Mouse (Mus musculus): ENCODE data around the gene Ube2o. TPM values are rescaled to one million over a fixed set of nuclear protein-coding genes. Genes with fewer than 3 reads are reported as not detected.
A peak's percentile ranks its signal among the peaks of the same experiment; 100 is the strongest.

Gene Ube2o
- total RNA-seq, 2 experiments from 2014 or later: 136 to 140 TPM

GRCm38 (mm10) chr11:116589574-116589973 is 8.3 kb upstream of the Ube2o start:
- intact Hi-C loops (cut with DNase I): loop anchor here (5.0 kb wide), 1 partner anchor 38 kb away; the partner anchor contains the start of gene Rhbdf2

DNA sequence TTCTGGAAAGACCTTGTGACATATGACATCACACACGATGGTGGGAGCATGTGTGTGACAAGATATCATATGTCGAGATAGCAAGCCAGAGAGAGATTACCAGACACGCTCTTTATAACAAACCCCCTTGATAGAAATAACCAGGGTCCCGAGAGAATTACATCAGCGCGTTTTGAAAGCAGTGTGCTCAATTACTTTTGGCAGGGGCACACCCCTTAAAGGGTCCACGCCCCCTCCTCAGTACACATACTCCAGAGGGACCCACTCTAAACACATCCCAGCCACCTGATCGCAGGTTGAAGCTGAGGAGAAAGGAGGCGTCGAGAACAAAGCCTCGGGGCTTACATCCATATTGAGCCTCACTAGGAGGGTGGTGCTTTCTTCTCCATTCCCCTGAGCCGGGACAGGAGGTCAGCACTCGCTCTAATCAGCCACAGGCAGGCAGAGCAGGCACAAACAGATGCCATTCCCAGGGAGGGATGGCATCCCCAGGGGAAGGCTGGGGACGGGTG is 7.8 kb upstream of the Ube2o start:
- intact Hi-C loops (cut with DNase I): loop anchor here (5.0 kb wide), 1 partner anchor 38 kb away; the partner anchor contains the start of gene Rhbdf2
- no peak for DNase-seq (ENCODE audit: extremely low spot score in 1 of 2, low spot score in 2 of 2)

More at GRCm38 (mm10) chr11:116589574-116589973, 8.3 kb upstream of the Ube2o start:
- DNase-seq (ENCODE audit: extremely low spot score in 1 of 2, low spot score in 2 of 2): no peak

DNA sequence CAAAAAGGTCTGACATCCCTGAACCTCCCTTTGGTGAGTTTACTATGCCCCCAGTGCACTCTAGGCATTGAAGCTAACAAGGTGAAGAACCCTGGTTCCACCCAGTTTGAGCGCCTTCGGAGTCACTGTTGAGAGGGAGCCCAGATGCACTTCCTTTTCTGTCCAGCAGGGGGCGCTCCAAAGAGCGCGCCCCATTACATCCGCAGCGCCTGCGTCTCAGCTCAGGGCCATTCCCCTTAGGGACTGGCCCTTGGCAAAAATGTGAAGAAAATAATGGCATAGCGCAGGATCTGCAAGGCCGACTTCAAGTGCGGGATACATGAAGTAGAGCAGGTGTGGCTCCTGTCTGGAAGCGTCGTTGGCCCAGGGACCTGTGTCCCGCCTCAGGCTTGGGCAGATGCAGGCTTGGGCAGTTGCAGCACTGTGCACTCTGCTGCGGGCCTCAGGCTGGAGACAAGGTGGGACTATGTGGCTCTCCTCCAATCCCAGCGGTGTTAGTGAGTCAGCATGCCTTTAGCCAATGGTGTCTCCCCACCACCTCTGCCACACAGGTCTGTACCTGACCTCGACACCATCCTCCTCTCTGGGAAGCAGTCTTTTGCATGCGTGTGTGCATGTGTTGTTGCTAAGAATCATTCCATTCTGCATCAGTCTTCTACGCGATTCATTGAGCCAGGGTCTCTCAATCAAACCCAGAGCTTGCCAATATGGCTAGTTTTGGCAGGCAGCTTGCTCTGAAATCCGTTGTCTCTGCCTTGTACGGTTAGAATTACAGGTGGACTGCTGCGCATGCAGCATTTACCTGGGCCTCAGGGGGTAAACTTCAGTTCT is 5.8 kb upstream of the Ube2o start:
- intact Hi-C loops (cut with DNase I): loop anchor here (5.0 kb wide), 1 partner anchor 40 kb away; the partner anchor contains the start of gene Rhbdf2
- peak; percentile 46 to 66 for DNase-seq (ENCODE audit: extremely low spot score in 1 of 2, low spot score in 2 of 2)

DNA sequence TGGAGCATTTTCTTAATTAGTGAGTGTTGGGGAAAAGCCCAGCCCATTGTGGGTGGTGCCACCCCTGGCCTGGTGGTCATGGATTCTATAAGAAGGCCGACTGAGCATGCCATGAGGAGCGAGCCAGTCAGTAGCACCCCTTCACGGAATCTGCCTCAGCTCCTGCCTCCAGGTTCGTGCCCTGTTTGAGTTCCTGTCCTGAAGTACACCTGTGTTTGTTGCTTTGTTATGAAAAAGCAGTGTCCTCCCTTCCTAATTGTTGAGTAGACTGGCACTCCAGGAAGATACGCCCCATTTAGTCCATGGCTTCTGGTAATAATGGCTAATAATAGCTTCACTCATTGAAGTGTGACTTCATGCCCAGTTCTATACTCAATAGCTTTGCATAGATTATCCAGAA is 5.1 kb upstream of the Ube2o start, which contains the start of gene Aanat:
Gene Aanat (plus strand): TSS at position 123 of the 400 bp plus-strand sequence.
- no peak for DNase-seq (ENCODE audit: extremely low spot score in 1 of 2, low spot score in 2 of 2)
- intact Hi-C loops (cut with DNase I): loop anchor here (5.0 kb wide), 1 partner anchor 41 kb away; the partner anchor contains the start of gene Rhbdf2

GRCm38 (mm10) chr11:116585682-116586081 is 4.4 kb upstream of the Ube2o start:
- DNase-seq (ENCODE audit: extremely low spot score in 1 of 2, low spot score in 2 of 2): no peak
- intact Hi-C loops (cut with DNase I): loop anchor here (5.0 kb wide), 1 partner anchor 42 kb away; the partner anchor contains the start of gene Rhbdf2

DNA sequence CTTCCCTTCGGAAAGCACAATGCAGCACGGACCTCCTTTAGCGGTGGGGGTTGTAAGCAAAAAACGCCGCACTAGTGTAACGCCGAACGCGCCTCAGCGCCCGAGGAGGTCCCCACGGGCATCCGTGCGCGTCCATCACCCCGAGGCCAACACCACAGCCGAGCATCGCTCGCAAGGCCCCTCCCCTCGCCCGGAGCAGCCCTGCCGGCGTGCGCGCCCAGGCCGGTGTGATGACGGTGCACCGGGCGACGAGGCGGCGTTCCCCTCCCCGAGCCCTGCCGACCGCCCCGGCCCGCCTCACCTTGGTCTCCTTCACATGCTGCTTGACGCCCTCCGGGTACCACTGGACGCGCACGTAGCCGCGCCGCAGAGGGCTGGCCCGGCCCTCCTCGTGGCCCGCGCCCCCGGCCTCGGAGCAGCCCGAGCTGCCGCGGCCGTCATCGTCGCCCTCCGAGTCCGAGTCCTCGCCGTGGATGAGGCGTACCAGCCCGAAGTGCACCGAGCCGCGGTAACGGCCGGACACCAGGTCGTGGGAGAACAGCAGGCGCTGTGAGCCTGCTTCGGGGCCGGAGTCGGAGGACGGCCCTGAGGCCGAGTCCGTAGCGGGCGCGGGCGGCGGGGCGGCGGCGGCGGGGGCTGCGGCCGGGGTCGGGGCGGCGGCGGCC is 404 bp downstream of the Ube2o start:
- DNase-seq (ENCODE audit: extremely low spot score in 1 of 2, low spot score in 2 of 2): peak in 1 of 2 experiments; percentile 75
- intact Hi-C loops (cut with DNase I): no loop called here

DNA sequence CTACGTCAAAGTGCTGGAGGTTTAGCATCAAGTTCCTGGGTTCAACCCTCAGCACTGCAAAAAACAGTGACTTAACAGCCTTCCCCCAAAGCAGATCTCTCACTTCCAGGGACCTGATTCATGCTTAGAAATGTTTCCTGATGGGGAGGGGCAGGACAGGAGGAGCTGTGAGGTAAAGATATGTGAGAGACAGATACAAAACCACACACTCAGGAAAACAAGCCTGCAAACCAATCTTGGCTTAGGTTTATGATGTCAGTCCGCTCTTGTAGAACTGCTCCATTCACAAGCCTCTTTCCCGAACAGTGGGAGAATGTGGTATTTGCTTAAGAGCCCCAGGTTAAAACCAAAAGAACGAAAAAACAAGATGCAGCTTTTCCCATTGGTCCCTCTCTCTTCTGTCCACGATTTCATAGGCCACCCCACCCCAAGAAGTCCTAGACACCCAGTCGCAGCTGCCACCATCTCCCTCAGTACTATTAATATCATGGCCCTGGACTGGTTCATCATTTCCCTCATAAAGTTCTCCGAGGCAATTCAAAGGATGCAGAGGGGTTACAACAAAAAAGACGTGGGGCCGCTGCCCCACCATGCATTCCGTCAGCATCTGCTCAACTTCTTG is 1.1 kb downstream of the Ube2o start:
- intact Hi-C loops (cut with DNase I): no loop called here

GRCm38 (mm10) chr11:116579280-116579679 is 2.0 kb downstream of the Ube2o start:
- intact Hi-C loops (cut with DNase I): no loop called here
- DNase-seq (ENCODE audit: extremely low spot score in 1 of 2, low spot score in 2 of 2): no peak

More for the DNA sequence above, 1.1 kb downstream of the Ube2o start:
- DNase-seq (ENCODE audit: extremely low spot score in 1 of 2, low spot score in 2 of 2): no peak

DNA sequence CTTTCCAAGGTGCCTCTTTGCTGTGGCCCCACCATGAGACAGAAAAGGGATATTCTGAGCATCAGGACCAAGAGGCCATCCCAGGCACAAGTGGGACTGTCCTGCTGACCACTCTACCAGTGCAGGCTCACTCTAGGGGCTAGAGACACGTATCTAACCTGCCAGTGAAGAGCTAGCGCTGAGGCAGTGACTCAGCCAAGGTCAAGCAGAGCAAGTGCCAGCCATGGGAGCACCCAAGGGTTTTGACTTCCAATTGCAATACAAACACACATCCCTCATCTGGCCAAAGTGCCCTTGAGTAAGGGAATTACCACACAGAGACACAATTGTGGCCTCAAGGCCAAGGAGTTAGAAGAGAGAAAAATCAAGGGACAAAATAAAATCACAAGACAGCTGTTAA is 5.9 kb downstream of the Ube2o start:
- no peak for DNase-seq (ENCODE audit: extremely low spot score in 1 of 2, low spot score in 2 of 2)
- intact Hi-C loops (cut with DNase I): no loop called here

DNA sequence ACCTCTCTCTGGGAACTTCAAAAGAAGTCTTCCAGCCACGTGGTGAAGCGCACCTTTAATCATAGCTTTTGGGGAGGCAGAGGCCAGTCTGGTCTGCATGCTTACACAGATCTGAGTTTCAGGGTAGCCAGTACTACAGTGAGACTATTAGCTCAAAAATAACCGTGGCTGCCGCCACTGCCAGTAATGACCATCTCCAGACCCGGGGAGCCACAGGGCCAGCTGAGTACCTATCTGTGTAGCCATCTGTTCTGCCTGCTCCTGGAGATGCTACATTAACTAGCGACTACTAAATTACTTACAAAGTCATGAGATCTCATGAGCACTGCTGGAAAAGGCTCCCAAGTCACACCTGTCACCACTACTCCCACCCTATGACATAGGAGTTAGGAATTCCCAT is 6.3 kb downstream of the Ube2o start:
- intact Hi-C loops (cut with DNase I): no loop called here
- no peak for DNase-seq (ENCODE audit: extremely low spot score in 1 of 2, low spot score in 2 of 2)

DNA sequence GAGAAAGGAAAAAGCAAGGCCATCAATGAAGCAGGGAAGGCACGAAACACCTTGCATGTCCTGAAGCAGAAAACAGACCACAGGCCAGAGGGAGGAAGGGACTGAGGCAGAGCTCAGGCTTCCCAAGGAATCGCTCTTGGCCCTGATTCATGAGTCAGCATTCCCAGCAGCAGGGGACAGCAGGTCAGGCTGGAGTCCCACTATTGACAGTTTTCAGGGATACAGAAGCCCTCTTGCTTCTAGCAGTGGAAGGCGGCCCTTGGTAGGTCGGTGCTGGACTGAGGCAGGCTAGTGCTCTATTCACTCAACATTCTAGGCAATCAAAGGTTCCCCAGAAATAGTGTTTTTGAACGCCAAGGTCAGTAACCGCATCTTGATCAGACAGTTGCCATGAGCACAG is 6.8 kb downstream of the Ube2o start:
- intact Hi-C loops (cut with DNase I): no loop called here
- no peak for DNase-seq (ENCODE audit: extremely low spot score in 1 of 2, low spot score in 2 of 2)

DNA sequence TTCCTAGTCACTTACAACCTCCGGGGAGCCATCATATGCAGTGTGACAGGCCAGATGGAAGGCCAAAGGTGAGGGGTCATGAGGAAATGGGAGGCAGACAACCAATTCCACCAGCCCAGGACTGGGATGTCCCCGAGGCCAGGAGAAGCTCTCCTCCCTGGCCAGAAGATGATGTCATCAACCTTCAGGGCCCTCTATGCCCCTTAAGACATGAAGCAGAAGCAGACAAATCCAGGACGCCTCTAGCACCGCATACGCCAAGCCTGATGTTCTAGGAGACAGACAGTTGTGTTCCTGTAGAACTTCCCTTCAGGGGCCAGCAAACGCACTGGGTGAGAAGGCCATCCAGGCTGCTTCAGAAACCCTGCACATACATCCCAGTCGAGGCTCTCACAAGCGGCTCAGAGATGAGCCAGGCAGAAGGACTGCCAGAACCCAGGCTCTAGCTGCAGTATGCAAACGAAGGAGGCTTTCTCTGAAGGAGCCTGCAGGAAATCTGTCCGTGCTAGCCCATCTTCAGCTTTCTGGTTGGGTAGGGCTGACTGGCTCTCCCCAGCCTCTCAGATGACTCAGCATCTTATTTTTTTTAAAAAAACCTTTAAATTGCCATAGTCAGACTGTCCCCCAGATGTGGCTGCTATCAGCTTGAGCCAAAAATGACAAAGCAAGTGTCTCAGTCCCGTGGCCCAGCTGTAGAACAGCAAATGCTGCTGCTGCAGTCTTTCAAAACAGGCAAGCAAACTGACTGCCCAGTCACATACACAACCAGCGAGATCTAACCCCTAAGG is 8.3 kb downstream of the Ube2o start:
- DNase-seq (ENCODE audit: extremely low spot score in 1 of 2, low spot score in 2 of 2): no peak
- intact Hi-C loops (cut with DNase I): no loop called here

- intact Hi-C loops (cut with DNase I): no loop called here
- no peak for DNase-seq (ENCODE audit: extremely low spot score in 1 of 2, low spot score in 2 of 2)
These were observed 9.2 kb downstream of the Ube2o start for GRCm38 (mm10) chr11:116571767-116572679.

DNA sequence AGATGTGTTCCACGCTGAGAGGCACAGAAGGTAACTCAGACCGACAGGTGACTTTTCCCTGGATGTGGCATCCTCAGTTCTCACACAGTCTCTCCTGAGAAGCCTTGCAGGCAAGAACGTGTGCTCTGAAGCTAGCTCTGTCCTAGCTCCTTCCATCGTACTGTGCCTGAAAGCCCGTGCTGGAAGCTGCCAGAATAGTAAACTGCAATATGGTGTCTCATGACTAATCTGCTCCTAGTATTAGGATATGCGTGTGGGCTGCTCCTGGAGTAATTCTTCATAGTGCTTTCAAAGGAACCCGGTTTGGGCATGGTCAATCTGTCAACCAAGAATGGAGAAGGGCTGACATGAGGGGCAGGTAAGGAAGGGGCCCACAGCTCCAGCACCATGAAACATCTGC is 10.4 kb downstream of the Ube2o start:
- intact Hi-C loops (cut with DNase I): no loop called here
- DNase-seq (ENCODE audit: extremely low spot score in 1 of 2, low spot score in 2 of 2): no peak

DNA sequence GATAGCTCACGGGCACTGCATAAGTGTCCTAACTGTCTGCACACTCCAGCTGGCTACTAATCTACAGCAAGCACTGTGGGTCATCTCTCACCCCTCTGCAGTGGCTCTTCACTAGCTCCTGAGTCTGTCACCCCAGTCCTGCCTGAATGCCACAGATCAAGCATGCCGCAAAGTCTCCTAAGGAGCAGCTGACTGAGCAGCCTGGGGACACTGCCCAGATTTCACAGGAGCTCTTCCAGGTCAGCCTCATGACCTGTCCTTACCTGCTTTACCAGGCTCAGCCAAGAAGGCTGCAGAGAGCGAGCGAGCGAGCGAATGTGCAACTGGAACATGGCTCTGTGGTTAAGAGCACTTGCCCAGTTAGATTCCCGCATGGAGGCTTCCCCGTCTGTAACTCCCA is 13.7 kb downstream of the Ube2o start:
- DNase-seq (ENCODE audit: extremely low spot score in 1 of 2, low spot score in 2 of 2): no peak
- intact Hi-C loops (cut with DNase I): no loop called here

DNA sequence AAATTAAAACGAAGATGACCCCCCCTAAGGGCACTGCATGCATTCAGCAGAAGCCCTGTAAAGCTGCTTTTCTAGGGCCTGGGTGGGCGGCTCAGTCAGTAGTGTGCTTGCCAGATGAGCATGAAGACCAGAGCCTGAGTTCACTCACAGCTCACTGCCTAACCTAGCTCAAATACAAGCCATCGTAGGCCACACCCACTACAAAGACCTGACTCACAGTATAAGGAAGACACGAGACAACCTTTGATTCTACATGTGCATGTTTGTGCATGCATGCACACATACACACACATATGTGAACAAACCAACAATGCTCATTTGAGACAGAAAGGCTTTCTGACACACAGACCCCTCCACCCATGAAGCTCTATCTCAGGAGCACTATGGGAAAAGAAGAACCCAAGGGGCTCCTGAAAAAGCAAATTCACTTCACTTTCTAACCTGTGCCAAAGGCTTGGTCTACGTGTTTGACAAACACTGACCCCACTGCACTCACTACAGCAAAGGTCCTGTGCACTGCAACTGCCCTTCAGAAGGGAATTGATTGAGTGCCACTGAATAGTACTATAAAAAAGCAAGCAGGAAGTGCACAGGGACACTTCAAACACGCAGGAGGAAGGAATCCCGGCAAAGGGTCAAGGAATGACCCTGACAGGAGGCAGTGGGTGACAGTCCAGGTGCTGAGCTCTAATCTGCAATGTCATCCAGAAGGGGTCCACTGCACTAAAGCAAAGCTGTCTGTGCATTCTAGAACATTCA is 15.8 kb downstream of the Ube2o start:
- no peak for DNase-seq (ENCODE audit: extremely low spot score in 1 of 2, low spot score in 2 of 2)
- intact Hi-C loops (cut with DNase I): no loop called here

- DNase-seq (ENCODE audit: extremely low spot score in 1 of 2, low spot score in 2 of 2): no peak
- intact Hi-C loops (cut with DNase I): no loop called here
These were observed 24.9 kb downstream of the Ube2o start for GRCm38 (mm10) chr11:116556308-116556707.
